Mouse (Mus musculus) CD4-positive helper T cell, adult 2 months (primary cell): Measurements from ENCODE around the gene Tln2.

Experiments
- DNase-seq: peaks from one replicate; pipeline ENCODE4 v3.0.0-alpha.2; 2012; ENCODE audit warnings: low read depth, missing footprints, low spot score

The Tln2 gene

GRCm38 (mm10) chr9:67546650-67547049, 12.9 kb downstream of the Tln2 start:
- DNase-seq: no peak

GRCm38 (mm10) chr9:67545794-67546193, 13.7 kb downstream of the Tln2 start:
- DNase-seq: no peak

DNA sequence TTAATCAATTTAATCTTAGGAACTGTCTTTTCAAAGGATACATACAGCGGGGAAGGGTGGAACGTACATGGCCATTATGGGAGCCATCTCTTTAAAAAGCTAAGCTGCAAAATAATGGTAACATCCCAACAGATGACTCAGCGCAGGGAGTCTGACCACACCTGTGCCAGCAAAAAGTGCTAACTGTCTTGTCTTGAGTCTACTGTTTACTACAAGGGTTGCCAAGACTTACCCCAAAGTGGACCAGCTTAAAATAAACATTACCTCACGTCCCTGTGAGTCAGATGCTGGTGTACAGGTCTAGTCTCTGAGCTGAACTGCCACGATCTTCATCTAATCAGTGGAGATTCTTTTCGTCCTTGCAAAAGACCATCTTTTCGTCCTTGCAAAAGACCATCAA, 14.7 kb downstream of the Tln2 start:
- no peak for DNase-seq

DNA sequence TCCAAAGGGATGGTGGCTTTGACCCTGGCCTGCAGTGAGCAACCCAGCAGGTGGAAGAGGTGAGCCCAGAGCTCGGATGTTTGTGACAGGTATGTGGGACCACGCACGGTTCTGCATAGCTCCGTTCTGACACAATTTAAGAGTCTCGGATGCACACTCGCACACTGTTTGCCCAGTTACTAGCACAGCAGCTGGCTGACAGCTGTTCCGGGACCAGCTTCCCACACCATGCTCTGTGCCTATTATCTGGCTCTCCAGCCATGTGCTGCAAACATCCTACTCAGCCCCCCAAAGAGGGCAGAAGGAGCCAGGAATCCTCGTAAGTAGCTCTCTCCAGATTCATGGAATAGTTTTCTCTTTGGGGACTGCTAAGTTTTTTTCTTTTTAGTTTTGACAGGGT, 17.6 kb downstream of the Tln2 start:
- DNase-seq: no peak

- no peak for DNase-seq
Measured at GRCm38 (mm10) chr9:67539776-67540706, 19.5 kb downstream of the Tln2 start.

- no peak for DNase-seq
Measured at GRCm38 (mm10) chr9:67534420-67534819, 25.1 kb downstream of the Tln2 start.

- no peak for DNase-seq
Measured at GRCm38 (mm10) chr9:67533260-67533659, 26.2 kb downstream of the Tln2 start.

GRCm38 (mm10) chr9:67532631-67533030, 26.9 kb downstream of the Tln2 start:
- DNase-seq: no peak

DNA sequence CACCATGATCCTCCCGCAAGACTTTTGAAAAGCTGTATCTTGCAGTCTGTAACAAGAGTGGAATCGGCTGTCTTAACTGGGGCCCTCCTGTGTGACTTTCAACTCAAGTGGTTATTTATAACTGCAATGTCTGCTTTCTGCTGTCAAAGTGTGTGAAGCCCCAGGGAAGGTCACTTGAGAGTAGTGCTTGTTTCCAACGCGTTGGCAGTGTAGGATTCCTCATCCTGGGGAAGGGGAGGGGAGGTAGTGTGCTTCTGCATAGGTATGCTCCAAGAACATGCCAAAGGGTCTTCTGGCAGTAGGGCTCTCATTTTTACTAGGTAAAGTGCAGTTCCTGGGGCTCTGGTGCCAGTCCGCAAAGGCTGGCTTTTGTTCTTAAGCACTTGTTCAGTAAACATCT, 29.9 kb downstream of the Tln2 start:
- DNase-seq: no peak

GRCm38 (mm10) chr9:67527726-67528125, 31.8 kb downstream of the Tln2 start:
- DNase-seq: no peak

DNA sequence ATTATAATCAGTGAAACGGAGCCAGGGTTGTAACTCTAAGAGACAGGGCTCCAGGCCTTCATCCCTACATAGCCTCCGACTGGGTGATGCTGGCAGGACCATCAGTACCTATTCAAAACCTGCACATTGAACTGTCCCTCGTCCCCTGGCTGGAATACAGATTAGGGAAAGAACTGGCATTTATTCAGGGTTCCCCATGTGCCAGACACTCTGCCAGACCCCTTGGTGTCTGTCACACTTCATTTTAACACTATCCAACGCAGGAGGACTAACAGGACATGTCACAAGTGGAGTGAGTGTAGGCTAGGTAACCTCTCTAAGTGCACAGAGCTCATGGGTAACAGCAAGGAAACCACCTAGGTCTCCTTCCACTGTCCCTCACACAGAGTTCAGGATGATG, 37.8 kb downstream of the Tln2 start:
- DNase-seq: no peak

GRCm38 (mm10) chr9:67509510-67509909, 50.0 kb downstream of the Tln2 start:
- no peak for DNase-seq

GRCm38 (mm10) chr9:67504669-67505260, 54.7 kb downstream of the Tln2 start:
- no peak for DNase-seq

GRCm38 (mm10) chr9:67501801-67502200, 57.7 kb downstream of the Tln2 start:
- no peak for DNase-seq

DNA sequence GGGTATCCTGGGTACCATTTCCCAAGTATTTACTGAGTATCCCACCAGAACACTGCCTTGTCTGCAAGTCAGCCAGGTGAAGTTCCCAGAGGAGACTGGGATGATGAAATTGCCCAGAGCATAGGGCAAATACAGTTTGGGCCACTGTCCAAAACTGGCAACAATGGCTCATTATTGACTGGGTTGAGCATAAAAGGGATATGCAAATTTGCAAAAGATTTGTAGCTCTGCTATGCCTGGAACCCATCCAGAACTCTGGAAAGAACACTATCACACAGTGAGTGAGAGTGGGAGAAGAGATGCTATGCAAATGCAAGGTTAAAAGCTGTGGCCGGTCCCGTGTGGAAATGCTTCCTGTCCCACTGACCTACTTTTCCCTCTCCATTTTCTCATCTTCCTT, 63.1 kb downstream of the Tln2 start:
- no peak for DNase-seq

GRCm38 (mm10) chr9:67495350-67495749, 64.2 kb downstream of the Tln2 start:
- DNase-seq: no peak

DNA sequence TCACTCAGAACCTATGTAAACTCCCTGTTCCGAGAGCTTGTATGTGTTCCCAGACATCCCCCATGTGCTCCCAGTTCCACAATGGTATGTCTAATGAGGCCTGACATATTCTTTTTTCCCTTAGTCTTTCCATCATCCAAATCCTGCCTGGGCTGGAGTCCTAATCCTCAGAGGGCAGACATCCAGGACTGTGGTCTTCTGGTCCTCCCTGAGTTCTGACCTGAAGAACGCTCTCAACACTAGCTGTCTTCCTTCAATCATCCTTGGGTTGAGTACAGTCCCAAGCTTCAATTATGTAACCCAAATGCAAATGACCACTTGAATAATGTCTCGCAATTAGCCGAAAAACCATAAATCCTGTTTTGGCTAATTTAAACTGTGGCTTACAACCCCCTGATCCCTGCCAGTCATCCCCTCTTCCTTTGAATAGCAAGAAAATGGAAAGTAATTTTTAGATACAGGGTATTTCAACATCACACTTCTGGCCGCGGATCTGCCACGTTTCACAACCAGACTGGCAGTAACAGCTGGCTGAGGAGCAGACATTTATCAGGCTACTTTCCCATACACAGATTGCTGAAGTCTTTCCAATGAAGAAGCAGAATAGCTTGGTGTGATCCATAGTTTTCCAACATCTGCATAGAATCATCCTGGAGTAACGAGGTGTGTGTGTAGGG, 65.5 kb downstream of the Tln2 start:
- DNase-seq: no peak

GRCm38 (mm10) chr9:67489370-67489769, 70.1 kb downstream of the Tln2 start:
- DNase-seq: no peak

DNA sequence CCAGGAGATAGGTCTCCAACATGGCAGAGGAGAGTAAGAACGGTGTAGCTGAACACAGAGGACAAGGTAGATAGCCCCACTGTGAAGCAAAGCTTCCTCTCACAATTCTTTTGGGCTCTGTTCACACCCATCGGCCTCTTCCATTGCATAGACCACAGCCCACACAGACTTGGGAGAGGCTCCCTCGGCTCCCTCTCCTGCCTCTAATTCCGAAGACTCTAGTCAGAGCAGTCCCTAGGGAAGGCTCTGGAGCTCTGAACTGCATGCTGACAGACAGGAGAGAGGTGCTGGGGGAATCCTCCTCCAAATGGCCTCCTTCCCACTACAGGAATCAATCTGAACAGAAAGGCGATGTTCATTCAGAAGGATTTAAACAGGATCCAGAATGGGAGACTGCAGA, 72.9 kb downstream of the Tln2 start:
- no peak for DNase-seq

GRCm38 (mm10) chr9:67485169-67486072, 74.1 kb downstream of the Tln2 start:
- no peak for DNase-seq

DNA sequence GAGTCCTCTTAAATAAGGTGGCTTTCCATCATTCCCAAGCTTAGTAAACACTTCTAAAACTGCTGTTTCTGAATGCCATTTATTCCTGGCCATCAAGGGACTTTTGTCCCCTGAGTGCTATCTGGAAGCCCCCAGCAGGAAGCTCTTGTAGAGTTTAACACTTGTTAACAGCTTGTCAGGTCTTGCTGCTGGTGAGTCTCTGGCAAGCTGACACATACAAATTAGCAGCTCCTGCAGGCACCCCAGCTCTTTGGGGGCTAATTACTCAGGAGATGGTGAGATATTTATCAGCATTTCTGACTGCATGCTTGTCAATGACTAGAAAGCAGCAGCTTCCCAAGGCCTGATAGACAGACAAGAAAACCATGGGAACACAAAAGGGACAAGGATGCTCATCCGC, 77.2 kb downstream of the Tln2 start:
- DNase-seq: no peak

- no peak for DNase-seq
Measured at GRCm38 (mm10) chr9:67481851-67482250, 77.7 kb downstream of the Tln2 start.
